Mouse (Mus musculus): ENCODE measurements around the gene Slc38a1.

Slc38a1 gene

GRCm38 (mm10) chr15:96642436-96643405, at the start of gene Slc38a1:
Gene Slc38a1, minus strand, starts transcription at chr15:96642913.
- DNase-seq (ENCODE audit: low read depth in 1 of 2, low spot score in 2 of 2) = peak in 1 of 2 experiments; percentile 66

- DNase-seq (ENCODE audit: low read depth in 1 of 2, low spot score in 2 of 2) = no peak
Measured at GRCm38 (mm10) chr15:96692401-96692800, 49.7 kb upstream of the Slc38a1 start.

- no peak for DNase-seq (ENCODE audit: low read depth in 1 of 2, low spot score in 2 of 2)
Measured at GRCm38 (mm10) chr15:96691381-96691780, 48.7 kb upstream of the Slc38a1 start.

GRCm38 (mm10) chr15:96690829-96691228, 48.1 kb upstream of the Slc38a1 start:
- no peak for DNase-seq (ENCODE audit: low read depth in 1 of 2, low spot score in 2 of 2)

- DNase-seq (ENCODE audit: low read depth in 1 of 2, low spot score in 2 of 2) = no peak
Measured at GRCm38 (mm10) chr15:96689919-96690318, 47.2 kb upstream of the Slc38a1 start.

GRCm38 (mm10) chr15:96688784-96689318, 46.1 kb upstream of the Slc38a1 start:
- no peak for DNase-seq (ENCODE audit: low read depth in 1 of 2, low spot score in 2 of 2)

GRCm38 (mm10) chr15:96688036-96688435, 45.3 kb upstream of the Slc38a1 start:
- no peak for DNase-seq (ENCODE audit: low read depth in 1 of 2, low spot score in 2 of 2)

- no peak for DNase-seq (ENCODE audit: low read depth in 1 of 2, low spot score in 2 of 2)
Measured at GRCm38 (mm10) chr15:96687366-96687765, 44.7 kb upstream of the Slc38a1 start.

- no peak for DNase-seq (ENCODE audit: low read depth in 1 of 2, low spot score in 2 of 2)
Measured at GRCm38 (mm10) chr15:96686201-96687159, 43.8 kb upstream of the Slc38a1 start.

GRCm38 (mm10) chr15:96685273-96685672, 42.6 kb upstream of the Slc38a1 start:
- DNase-seq (ENCODE audit: low read depth in 1 of 2, low spot score in 2 of 2) = no peak

GRCm38 (mm10) chr15:96684132-96684830, 41.6 kb upstream of the Slc38a1 start:
- no peak for DNase-seq (ENCODE audit: low read depth in 1 of 2, low spot score in 2 of 2)

- no peak for DNase-seq (ENCODE audit: low read depth in 1 of 2, low spot score in 2 of 2)
Measured at GRCm38 (mm10) chr15:96678871-96679773, 36.4 kb upstream of the Slc38a1 start.

- DNase-seq (ENCODE audit: low read depth in 1 of 2, low spot score in 2 of 2) = no peak
Measured at GRCm38 (mm10) chr15:96676518-96676917, 33.8 kb upstream of the Slc38a1 start.

GRCm38 (mm10) chr15:96675744-96676143, 33.0 kb upstream of the Slc38a1 start:
- DNase-seq (ENCODE audit: low read depth in 1 of 2, low spot score in 2 of 2) = no peak

- no peak for DNase-seq (ENCODE audit: low read depth in 1 of 2, low spot score in 2 of 2)
Measured at GRCm38 (mm10) chr15:96675055-96675454, 32.3 kb upstream of the Slc38a1 start.

GRCm38 (mm10) chr15:96674089-96674488, 31.4 kb upstream of the Slc38a1 start:
- no peak for DNase-seq (ENCODE audit: low read depth in 1 of 2, low spot score in 2 of 2)

GRCm38 (mm10) chr15:96669721-96670120, 27.0 kb upstream of the Slc38a1 start:
- DNase-seq (ENCODE audit: low read depth in 1 of 2, low spot score in 2 of 2) = no peak

GRCm38 (mm10) chr15:96666663-96667062, 23.9 kb upstream of the Slc38a1 start:
- DNase-seq (ENCODE audit: low read depth in 1 of 2, low spot score in 2 of 2) = peak in 1 of 2 experiments; percentile 53

GRCm38 (mm10) chr15:96665889-96666288, 23.2 kb upstream of the Slc38a1 start:
- DNase-seq (ENCODE audit: low read depth in 1 of 2, low spot score in 2 of 2) = peak; percentile 26 to 62
